Mouse (Mus musculus) cerebellum, adult 8-10 months (tissue): ENCODE results near the gene Gm6993.

Experiments used
- DNase-seq: peaks from one replicate; pipeline ENCODE4 v3.0.0; 2022

The Gm6993 gene

GRCm38 (mm10) chr12:31241595-31242342, 1.2 kb downstream of the Gm6993 start:
- DNase-seq, result no peak

GRCm38 (mm10) chr12:31244001-31244400, 3.4 kb downstream of the Gm6993 start:
- no peak for DNase-seq

- no peak for DNase-seq
Measured at GRCm38 (mm10) chr12:31244691-31245090, 4.1 kb downstream of the Gm6993 start.

- DNase-seq, result no peak
Measured at GRCm38 (mm10) chr12:31246153-31246552, 5.6 kb downstream of the Gm6993 start.

GRCm38 (mm10) chr12:31246615-31247014, 6.0 kb downstream of the Gm6993 start:
- no peak for DNase-seq

GRCm38 (mm10) chr12:31248165-31248564, 7.6 kb downstream of the Gm6993 start:
- no peak for DNase-seq

GRCm38 (mm10) chr12:31248681-31249080, 8.1 kb downstream of the Gm6993 start:
- no peak for DNase-seq

GRCm38 (mm10) chr12:31252259-31252658, 11.7 kb downstream of the Gm6993 start:
- DNase-seq, result no peak

- DNase-seq, result no peak
Measured at GRCm38 (mm10) chr12:31254978-31255377, 14.4 kb downstream of the Gm6993 start.

- no peak for DNase-seq
Measured at GRCm38 (mm10) chr12:31256121-31256903, 15.7 kb downstream of the Gm6993 start.

- DNase-seq, result no peak
Measured at GRCm38 (mm10) chr12:31261882-31262281, 21.3 kb downstream of the Gm6993 start.

GRCm38 (mm10) chr12:31263921-31264320, 23.4 kb downstream of the Gm6993 start:
- no peak for DNase-seq

- DNase-seq, result no peak
Measured at GRCm38 (mm10) chr12:31265005-31265721, 24.6 kb downstream of the Gm6993 start, which contains the start of gene Lamb1. Gene Lamb1 (plus strand): TSS chr12:31265234.

GRCm38 (mm10) chr12:31265722-31266431, 25.3 kb downstream of the Gm6993 start:
- DNase-seq, result no peak

- DNase-seq, result no peak
Measured at GRCm38 (mm10) chr12:31266686-31267085, 26.1 kb downstream of the Gm6993 start.

- DNase-seq, result no peak
Measured at GRCm38 (mm10) chr12:31267363-31267762, 26.8 kb downstream of the Gm6993 start.

GRCm38 (mm10) chr12:31268315-31268714, 27.7 kb downstream of the Gm6993 start:
- DNase-seq, result no peak

- DNase-seq, result no peak
Measured at GRCm38 (mm10) chr12:31269020-31269597, 28.5 kb downstream of the Gm6993 start.

- no peak for DNase-seq
Measured at GRCm38 (mm10) chr12:31270361-31270760, 29.8 kb downstream of the Gm6993 start.

GRCm38 (mm10) chr12:31270776-31271175, 30.2 kb downstream of the Gm6993 start:
- no peak for DNase-seq

GRCm38 (mm10) chr12:31271361-31272011, 30.9 kb downstream of the Gm6993 start:
- no peak for DNase-seq
